ENCODE assay signal across 15 mouse cellular contexts in the genomic region with DNA sequence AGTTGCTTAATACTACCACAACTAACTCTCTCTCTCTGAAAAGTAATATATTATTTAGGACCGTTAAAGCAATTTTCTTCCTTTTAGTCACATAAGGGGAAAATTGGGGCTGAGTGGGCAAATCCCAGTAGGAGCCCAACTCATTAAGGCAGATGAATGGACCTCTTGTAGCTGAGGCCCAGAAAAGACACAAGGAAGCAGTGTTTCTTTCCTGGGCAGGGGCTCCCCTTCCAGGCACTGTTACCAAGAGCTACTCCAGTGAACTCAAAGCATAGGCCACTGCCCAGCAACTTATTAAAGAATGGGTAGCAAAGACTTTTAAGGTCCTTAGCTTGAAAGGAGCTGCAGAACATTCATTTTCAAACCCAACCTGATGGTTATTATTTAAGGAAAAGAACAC. TPM values are rescaled to one million over a fixed set of nuclear protein-coding genes. Genes with fewer than 3 reads are reported as not detected.
DNase-seq lines count a peak whose midpoint lies in the region; ATAC-seq lines count a peak whose summit lies in the region.
"Had no signal": no experiment of that assay in that cellular context is flagged by ENCODE, and none has a peak within 500 bp of the region (broad histone marks: within the 10 kb centered on the region; RNA-seq: fewer than 3 reads in every experiment).

No protein-coding gene starts in this region.

- ATAC-seq in hindbrain, embryonic 15.5 days (ENCODE audit: low FRiP score, low read depth), result peak; percentile 86
- ATAC-seq in hindbrain, embryonic 11.5 days (ENCODE audit: low FRiP score), result no peak
- ATAC-seq in forebrain, embryonic 11.5 days (replicated peaks; ENCODE audit: low FRiP score), result peak; percentile 88
- ATAC-seq: CD4-positive, CD25-positive, alpha-beta regulatory T cell, adult 4 months had no signal

- H3K4me3 ChIP-seq in hindbrain, embryonic 15.5 days, result no peak overlapping the region
- H3K4me3 ChIP-seq in hindbrain, embryonic 11.5 days (ENCODE audit: low read depth, low read length), result no peak overlapping the region
- H3K4me3 ChIP-seq in forebrain, embryonic 11.5 days (ENCODE audit: low read depth, low read length), result no peak overlapping the region
- H3K4me3 ChIP-seq: erythroblast, embryonic 14.5 days; midbrain, embryonic 12.5 days had no signal

- intact Hi-C loops in heart, postnatal 25 days (cut with DNase I), result no loop called here

- H3K27ac ChIP-seq in hindbrain, embryonic 15.5 days (replicated peaks), result no peak overlapping the region
- H3K27ac ChIP-seq in hindbrain, embryonic 11.5 days (ENCODE audit: low read depth, low read length), result no peak overlapping the region
- H3K27ac ChIP-seq in forebrain, embryonic 11.5 days (ENCODE audit: low read depth, low read length), result no peak overlapping the region
- H3K27ac ChIP-seq: kidney, postnatal 0 days; midbrain, embryonic 12.5 days had no signal

- H3K36me3 ChIP-seq in hindbrain, embryonic 15.5 days, result no peaks in the 10 kb centered on the region
- no peaks in the 10 kb centered on the region for H3K36me3 ChIP-seq in hindbrain, embryonic 11.5 days (ENCODE audit: control insufficient read depth, insufficient read depth, low read length)
- no peaks in the 10 kb centered on the region for H3K36me3 ChIP-seq in forebrain, embryonic 11.5 days (ENCODE audit: control insufficient read depth, insufficient read depth, low read length)
- H3K36me3 ChIP-seq: midbrain, embryonic 12.5 days had no signal

- no peak for DNase-seq in hindbrain, embryonic 11.5 days (ENCODE audit: low spot score)
- peak; percentile 35 for DNase-seq in brain, adult 2 months (ENCODE audit: low read depth, low spot score)
- DNase-seq in forebrain, embryonic 11.5 days (ENCODE audit: low spot score), result no peak
- peak; percentile 42 to 69 for DNase-seq in layer of hippocampus, adult 8-10 months (ENCODE audit: low spot score in 2 of 2)
- DNase-seq in liver, result no peak
- no peak for DNase-seq in heart, postnatal 25 days (ENCODE audit: low spot score)
- DNase-seq: adrenal gland, postnatal 36 days; cerebellum, adult 8-10 months; gastrocnemius, postnatal 36 days; lung, adult 2 months had no signal

- 0 out of 2 replicates have a peak, but pooled peaks cover 4% of the 10 kb centered on the region for H3K4me1 ChIP-seq in hindbrain, embryonic 15.5 days (replicated peaks)
- H3K4me1 ChIP-seq in hindbrain, embryonic 11.5 days (replicated peaks; ENCODE audit: control insufficient read depth, insufficient read depth, low read length), result no peaks in the 10 kb centered on the region
- no peaks in the 10 kb centered on the region for H3K4me1 ChIP-seq in forebrain, embryonic 11.5 days (replicated peaks; ENCODE audit: control insufficient read depth, insufficient read depth, low read length)
- H3K4me1 ChIP-seq: midbrain, embryonic 12.5 days had no signal

- no peaks in the 10 kb centered on the region for H3K9me3 ChIP-seq in hindbrain, embryonic 15.5 days
- no peaks in the 10 kb centered on the region for H3K9me3 ChIP-seq in hindbrain, embryonic 11.5 days (ENCODE audit: control insufficient read depth, low read length)
- H3K9me3 ChIP-seq in forebrain, embryonic 11.5 days (ENCODE audit: control insufficient read depth, low read length), result no peaks in the 10 kb centered on the region
- H3K9me3 ChIP-seq: midbrain, embryonic 12.5 days had no signal

- H3K4me2 ChIP-seq in hindbrain, embryonic 15.5 days, result no peak overlapping the region
- no peak overlapping the region for H3K4me2 ChIP-seq in hindbrain, embryonic 11.5 days (replicated peaks; ENCODE audit: low read depth, low read length)
- no peak overlapping the region for H3K4me2 ChIP-seq in forebrain, embryonic 11.5 days (ENCODE audit: low read depth, low read length, severe bottlenecking)
- H3K4me2 ChIP-seq: midbrain, embryonic 12.5 days had no signal

- no peak overlapping the region for H3K9ac ChIP-seq in hindbrain, embryonic 15.5 days
- no peak overlapping the region for H3K9ac ChIP-seq in hindbrain, embryonic 11.5 days (ENCODE audit: low read depth, low read length)
- H3K9ac ChIP-seq in forebrain, embryonic 11.5 days (ENCODE audit: low read length), result no peak overlapping the region
- H3K9ac ChIP-seq: midbrain, embryonic 12.5 days had no signal

- 15% methylated on average over 1 of the region's 1 CpGs for WGBS in hindbrain, embryonic 15.5 days
- 21% methylated on average over 1 of the region's 1 CpGs for WGBS in hindbrain, embryonic 11.5 days
- WGBS in forebrain, embryonic 11.5 days, result 10% methylated on average over 1 of the region's 1 CpGs

- no peaks in the 10 kb centered on the region for H3K27me3 ChIP-seq in hindbrain, embryonic 15.5 days
- H3K27me3 ChIP-seq in hindbrain, embryonic 11.5 days (ENCODE audit: control insufficient read depth, insufficient read depth, low read length), result no peaks in the 10 kb centered on the region
- no peaks in the 10 kb centered on the region for H3K27me3 ChIP-seq in forebrain, embryonic 11.5 days (ENCODE audit: control insufficient read depth, insufficient read depth, low read length)
- H3K27me3 ChIP-seq: midbrain, embryonic 12.5 days had no signal

RNA-seq across cellular contexts. Expression of a gene that starts 22.5 kb away (rescaled TPM):
- polyA plus RNA-seq in hindbrain, embryonic 15.5 days (2015; fragmentation: Nextera tagmentation; extraction: Ambion mirVana), result 170 and 181 TPM in 2 replicates
- polyA plus RNA-seq in hindbrain, embryonic 11.5 days (2014; fragmentation: Nextera tagmentation; extraction: Ambion mirVana), result 451 and 491 TPM in 2 replicates
- 443 and 453 TPM in 2 replicates for polyA plus RNA-seq in forebrain, embryonic 11.5 days (2014; fragmentation: Nextera tagmentation; extraction: Ambion mirVana)
- total RNA-seq in layer of hippocampus, adult 8-10 months (2022), result 100 to 1,000 TPM; 360 to 633 (median 457) TPM
- 100 to 1,000 TPM; 265 to 283 TPM for total RNA-seq in heart, postnatal 25 days (2021)

Comparison
In these comparisons a context has a peak if more than half of its experiments do, and no peak if none do; other contexts are left out.
1. DNase-seq: peak in brain, adult 2 months (single experiment) and layer of hippocampus, adult 8-10 months (2 of 2); none in hindbrain, embryonic 11.5 days (single experiment), forebrain, embryonic 11.5 days (single experiment), liver (single experiment) and heart, postnatal 25 days (single experiment).